Comparison of ENCODE assay signal across 9 mouse cellular contexts in the genomic region with DNA sequence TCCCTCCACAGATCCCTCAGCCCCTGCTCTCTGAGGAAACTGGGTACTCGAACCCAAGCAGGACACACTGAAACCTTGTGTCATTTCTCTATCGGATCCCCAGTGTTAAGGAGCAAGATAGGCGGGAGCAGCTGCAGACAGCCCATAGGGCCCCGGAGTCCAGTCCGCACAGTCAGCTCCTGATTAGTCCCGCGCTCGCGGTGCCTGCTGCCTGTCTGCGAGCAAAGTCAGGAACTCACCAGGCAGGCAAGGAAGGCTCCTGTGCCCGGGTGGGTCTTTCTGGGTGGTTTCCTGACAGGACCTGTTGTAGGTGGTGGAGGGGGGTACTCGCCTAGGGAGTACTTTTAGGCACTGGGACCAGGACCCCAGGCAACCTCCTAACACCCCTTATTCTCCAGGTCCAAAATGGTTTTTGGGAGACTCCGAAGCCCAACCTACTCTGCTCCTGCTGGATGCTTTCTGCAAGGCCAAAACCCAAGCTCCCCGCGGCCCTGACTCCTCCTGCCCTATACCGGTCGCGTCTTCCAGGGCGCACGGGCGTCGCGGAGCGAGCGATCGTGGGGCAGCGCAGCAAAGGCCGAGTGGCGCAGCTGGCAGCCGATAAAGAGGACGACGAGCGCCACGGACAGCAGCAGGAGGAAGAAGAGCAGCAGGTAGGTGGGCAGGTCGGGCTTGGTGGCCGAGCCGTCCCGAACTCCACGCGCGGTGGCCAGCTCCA. TPM values are rescaled to one million over a fixed set of nuclear protein-coding genes. Genes with fewer than 3 reads are reported as not detected.
DNase-seq lines count a peak whose midpoint lies in the region; ATAC-seq and TF ChIP-seq lines count a peak whose summit lies in the region.
"Had no signal": no experiment of that assay in that cellular context is flagged by ENCODE, and none has a peak within 500 bp of the region (broad histone marks: within the 10 kb centered on the region; RNA-seq: fewer than 3 reads in every experiment).

No protein-coding gene starts in this region.

- no peak for TF ChIP-seq CTCF in left cerebral cortex, adult 2 months (IDR thresholded peaks at IDR 0.05)

- 1% methylated on average over 34 of the region's 41 CpGs for WGBS in hindbrain, embryonic 16.5 days
- 1% methylated on average over 37 of the region's 41 CpGs for WGBS in midbrain, embryonic 16.5 days

- peak overlapping the region; percentile 89 for H3K4me2 ChIP-seq in hindbrain, embryonic 16.5 days (ENCODE audit: low read length)
- peak overlapping the region; percentile 98 for H3K4me2 ChIP-seq in midbrain, embryonic 16.5 days (ENCODE audit: low read length)

- peaks cover 9% of the 10 kb centered on the region for H3K4me1 ChIP-seq in hindbrain, embryonic 16.5 days (ENCODE audit: control insufficient read depth, insufficient read depth, low read depth, low read length)
- H3K4me1 ChIP-seq in midbrain, embryonic 16.5 days (ENCODE audit: control insufficient read depth, insufficient read depth, low read length): peaks cover 19% of the 10 kb centered on the region

- no peak for ATAC-seq in hindbrain, embryonic 16.5 days
- peak; percentile 34; the same call in 1 of the 2 replicates for ATAC-seq in midbrain, embryonic 16.5 days
- no peak for ATAC-seq in cerebellum, adult (ENCODE audit: insufficient number of reproducible peaks, low FRiP score, low TSS enrichment)

- no peaks in the 10 kb centered on the region for H3K9me3 ChIP-seq in hindbrain, embryonic 16.5 days (ENCODE audit: control insufficient read depth, low read length)
- no peaks in the 10 kb centered on the region for H3K9me3 ChIP-seq in midbrain, embryonic 16.5 days (replicated peaks; ENCODE audit: control insufficient read depth, low read length, poor library complexity, severe bottlenecking)

- peak overlapping the region; percentile 66 for H3K9ac ChIP-seq in hindbrain, embryonic 16.5 days (ENCODE audit: low read depth, low read length)
- H3K9ac ChIP-seq in midbrain, embryonic 16.5 days (ENCODE audit: low read depth, low read length): peak overlapping the region; percentile 68

- intact Hi-C loops in left cerebral cortex, adult 2 months (cut with DNase I): no loop called here
- intact Hi-C loops in left cerebral cortex, postnatal 36 days (cut with DNase I): loop anchor here (10.0 kb wide), 1 partner anchor 278 kb away; no protein-coding TSS in a partner anchor

- H3K36me3 ChIP-seq in hindbrain, embryonic 16.5 days (ENCODE audit: control insufficient read depth, insufficient read depth, low read length): no peaks in the 10 kb centered on the region
- H3K36me3 ChIP-seq in midbrain, embryonic 16.5 days (ENCODE audit: control insufficient read depth, insufficient read depth, low read length): no peaks in the 10 kb centered on the region

- no peak for DNase-seq in left cerebral cortex, adult 2 months (ENCODE audit: extremely low spot score in 1 of 2, low spot score in 2 of 2)
- no peak for DNase-seq in left cerebral cortex, adult 9 months (ENCODE audit: low spot score in 2 of 2)
- DNase-seq in embryo, embryonic 9.5 days (ENCODE audit: extremely low spot score): peak; percentile 49
- no peak for DNase-seq in urinary bladder, postnatal 10 days (ENCODE audit: low spot score)
- DNase-seq in left cerebral cortex, postnatal 36 days (ENCODE audit: low spot score in 2 of 2): no peak

- H3K4me3 ChIP-seq in left cerebral cortex, adult 2 months: peak overlapping the region; percentile 34
- H3K4me3 ChIP-seq in hindbrain, embryonic 16.5 days (ENCODE audit: low read length): peak overlapping the region; percentile 57
- peak overlapping the region; percentile 61 for H3K4me3 ChIP-seq in midbrain, embryonic 16.5 days (ENCODE audit: low read depth, low read length)

- peaks cover 27% of the 10 kb centered on the region for H3K27me3 ChIP-seq in hindbrain, embryonic 16.5 days (replicated peaks; ENCODE audit: control insufficient read depth, insufficient read depth, low read length)
- H3K27me3 ChIP-seq in midbrain, embryonic 16.5 days (ENCODE audit: control insufficient read depth, insufficient read depth, low read depth, low read length): peaks cover 24% of the 10 kb centered on the region

- no peak overlapping the region; the same call in 1 of the 2 replicates for H3K27ac ChIP-seq in left cerebral cortex, adult 2 months
- no peak overlapping the region for H3K27ac ChIP-seq in hindbrain, embryonic 16.5 days (ENCODE audit: low read depth, low read length)
- H3K27ac ChIP-seq in midbrain, embryonic 16.5 days (ENCODE audit: low read length): 0 out of 2 replicates have a peak overlapping the region, but pooled peaks have one; percentile 14

RNA-seq across cellular contexts. Expression of gene Gm45623, which starts 1.0 kb away (rescaled TPM):
- 1 to 10 TPM; 8.1 to 10.0 TPM for total RNA-seq in left cerebral cortex, adult 2 months (2021)
- 2.5 and 2.8 TPM in 2 replicates for polyA plus RNA-seq in hindbrain, embryonic 16.5 days (2015; fragmentation: Nextera tagmentation; extraction: Ambion mirVana)
- polyA plus RNA-seq in midbrain, embryonic 16.5 days (2015; fragmentation: Nextera tagmentation; extraction: Ambion mirVana): 3.0 and 4.5 TPM in 2 replicates
- 10 to 100 TPM; 13.0 to 16.7 TPM for total RNA-seq in left cerebral cortex, postnatal 36 days (2021)
- total RNA-seq: adrenal gland, postnatal 36 days had no signal

RNA-seq across cellular contexts. Expression of gene Smad5, which starts 49.8 kb away (rescaled TPM):
- total RNA-seq in left cerebral cortex, adult 2 months (2021): 10 to 100 TPM; 20.6 to 24.3 TPM
- polyA plus RNA-seq in hindbrain, embryonic 16.5 days (2015; fragmentation: Nextera tagmentation; extraction: Ambion mirVana): 17.2 and 21.3 TPM in 2 replicates
- polyA plus RNA-seq in midbrain, embryonic 16.5 days (2015; fragmentation: Nextera tagmentation; extraction: Ambion mirVana): 17.1 and 18.7 TPM in 2 replicates
- 10 to 100 TPM; 18.1 to 23.1 TPM for total RNA-seq in left cerebral cortex, postnatal 36 days (2021)
